Mouse (Mus musculus) lung, postnatal 0 days (tissue): ENCODE data around the gene Tbx19.
A peak's percentile ranks its signal among the peaks of the same experiment; 100 is the strongest.

Experiments used
- CTCF ChIP-seq: IDR thresholded peaks from 2 replicates; pipeline ENCODE4 v1.5.1; 2016; ENCODE audit warnings: antibody characterized with exemption, mild to moderate bottlenecking
- EP300 ChIP-seq: IDR thresholded peaks from 2 replicates; pipeline ENCODE4 v1.6.1; 2016; ENCODE audit warnings: antibody characterized with exemption, mild to moderate bottlenecking, control low read depth

DNA sequence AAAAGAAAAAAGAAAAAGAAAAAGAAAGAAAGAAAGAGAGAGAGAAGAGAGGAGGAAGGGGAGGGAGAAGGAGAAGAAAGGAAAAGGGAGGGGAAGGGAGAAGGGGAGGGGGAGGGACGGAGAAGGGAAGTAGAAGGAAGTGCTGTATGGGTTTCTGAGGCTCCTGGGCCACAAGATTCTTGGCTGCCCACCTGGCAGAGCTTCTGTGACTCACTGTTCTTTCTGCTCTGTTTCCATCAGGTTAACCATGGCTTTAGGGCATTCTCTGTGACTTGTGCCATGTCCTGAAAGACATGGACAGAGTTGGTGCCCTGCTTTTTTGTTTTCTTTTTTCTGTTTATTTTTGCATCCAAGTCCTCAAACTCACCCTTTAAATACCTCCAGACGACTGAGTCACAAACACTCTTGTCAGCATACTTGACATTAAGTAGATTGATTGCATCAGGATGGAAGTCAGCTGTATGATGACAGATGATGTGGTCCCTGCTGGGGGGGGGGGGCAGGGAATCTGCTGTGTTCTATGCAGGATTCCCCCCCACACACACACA is 43.0 kb upstream of the Tbx19 start:
- no peak for TF ChIP-seq CTCF
- TF ChIP-seq EP300, result 0 out of 2 replicates have a peak, but pooled peaks have one; percentile 13
